Mouse (Mus musculus) T-helper 2 cell (primary cell): ENCODE measurements around the gene Prmt6.

Source experiments
- in situ Hi-C: fragments of 300-600 bp; cut with MboI, MseI; formaldehyde crosslinking; loops from one replicate; pipeline ENCODE4 v1.15.1; 2025; ENCODE audit warnings: high pct_unique_total_duplicates

Gene Prmt6

DNA sequence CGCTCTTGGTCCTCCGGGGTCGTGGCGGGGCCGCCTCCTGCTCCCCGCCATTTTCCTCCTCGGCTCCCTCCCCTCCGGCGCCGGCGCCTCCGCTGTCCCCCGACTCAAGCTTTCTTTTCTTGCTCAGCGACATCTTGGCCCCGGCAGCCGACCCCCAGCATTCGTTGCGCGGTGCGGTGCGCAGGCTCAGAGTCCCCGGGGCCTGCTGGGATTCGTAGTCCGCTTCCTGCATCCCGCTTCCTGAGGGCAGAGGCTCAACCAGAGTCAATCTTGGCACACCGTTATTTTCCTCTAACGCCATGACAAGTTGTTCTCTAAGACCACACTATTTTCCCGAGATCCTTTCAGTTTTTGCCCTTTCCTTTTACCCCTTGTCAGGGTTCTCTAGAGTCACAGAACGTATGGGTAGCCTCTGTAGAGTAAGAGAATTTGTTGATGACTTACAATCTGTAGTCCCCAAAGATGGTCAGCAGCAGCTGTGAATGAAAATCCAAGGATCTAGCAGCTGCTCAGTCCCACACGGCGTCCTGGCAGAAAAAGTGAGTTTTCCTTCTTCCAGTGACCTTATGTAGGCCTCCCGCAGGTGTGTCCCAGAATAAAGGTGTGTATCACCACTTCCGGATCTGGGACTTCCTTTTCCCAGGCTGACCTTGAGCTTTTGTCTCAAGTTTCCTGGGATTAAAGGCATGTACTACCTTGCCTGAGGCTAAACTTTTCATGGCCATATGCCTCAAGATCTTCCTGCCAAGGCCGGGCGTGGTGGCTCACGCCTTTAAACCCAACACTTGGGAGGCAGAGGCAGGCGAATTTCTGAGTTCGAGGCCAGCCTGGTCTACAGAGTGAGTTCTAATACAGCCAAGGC, at the start of gene Prmt6:
TSS of gene Prmt6 (minus strand) at position 160 of the 862 bp plus-strand sequence.
- in situ Hi-C loops: no loop called here

DNA sequence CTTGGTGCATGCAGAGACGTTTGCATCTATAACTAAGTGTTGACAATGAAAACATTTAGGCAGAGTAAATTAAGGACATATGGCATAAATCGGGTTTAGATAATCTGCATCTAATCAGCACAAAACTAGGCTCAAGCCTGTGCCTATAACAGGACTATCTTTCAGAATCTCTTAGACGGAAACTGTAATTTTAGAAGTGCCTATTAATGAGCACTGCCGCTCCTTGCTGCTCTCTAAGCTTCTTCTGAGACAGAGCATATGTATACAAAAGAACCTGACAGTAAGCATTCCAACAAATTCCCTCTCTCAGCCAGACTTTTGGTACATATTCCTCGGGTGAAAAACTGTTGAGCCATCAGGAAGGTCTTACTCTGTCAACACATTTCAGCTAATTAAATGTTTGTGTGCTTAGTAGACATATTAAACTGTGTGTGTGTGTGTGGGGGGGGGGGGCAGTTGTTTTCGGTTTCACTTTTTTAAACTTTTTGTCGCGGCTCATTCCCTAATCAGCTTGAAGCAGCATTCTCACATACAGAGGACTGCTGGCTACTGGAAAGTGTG, 39.8 kb upstream of the Prmt6 start:
- in situ Hi-C loops: no loop called here

DNA sequence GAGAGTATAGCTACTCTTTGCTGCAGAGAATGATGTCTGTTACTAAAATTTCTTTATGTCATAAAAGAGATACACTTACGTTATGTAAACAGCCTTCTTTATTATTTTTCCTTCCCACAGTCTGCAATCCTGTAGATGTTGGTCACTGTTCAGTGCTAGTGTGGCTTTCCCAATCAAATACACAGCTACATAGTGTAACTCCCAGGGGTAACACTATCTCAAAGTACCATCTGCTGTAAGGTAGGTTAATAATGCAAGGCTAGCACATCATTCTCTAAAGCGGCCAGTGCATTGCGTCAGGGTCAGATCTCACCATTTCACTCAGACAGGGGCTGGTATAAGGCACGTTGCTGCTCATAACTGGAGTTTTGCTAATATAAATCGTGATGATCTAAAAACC, 31.9 kb upstream of the Prmt6 start:
- in situ Hi-C loops: no loop called here

DNA sequence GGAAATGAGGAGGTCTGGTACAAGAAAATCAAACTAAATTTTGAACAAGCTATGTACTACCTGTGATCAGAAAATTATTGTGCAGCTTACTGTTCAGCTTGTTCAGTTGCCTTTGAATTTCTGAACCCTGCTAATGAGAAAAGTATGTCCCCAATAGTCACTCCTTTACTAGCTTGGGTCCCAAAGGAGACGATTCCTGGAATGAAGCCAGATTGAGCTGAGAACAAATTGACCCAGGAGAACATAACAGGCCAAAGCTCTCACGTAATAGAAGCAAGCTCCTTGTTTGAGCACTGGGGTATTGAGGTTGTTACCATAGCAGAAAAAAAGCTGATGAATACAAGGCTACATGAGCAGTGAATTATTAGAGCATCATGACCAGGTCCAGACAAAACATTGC, 17.0 kb upstream of the Prmt6 start:
- in situ Hi-C loops: no loop called here

- in situ Hi-C loops: no loop called here
These were observed 2.3 kb upstream of the Prmt6 start for GRCm38 (mm10) chr3:110253105-110253504.

- in situ Hi-C loops: loop anchor here (10.0 to 25.0 kb wide), 2 partner anchors 713 to 1225 kb away; partner anchors contain the start of gene Fam102b
These were observed 633 bp downstream of the Prmt6 start for GRCm38 (mm10) chr3:110249891-110250838.

DNA sequence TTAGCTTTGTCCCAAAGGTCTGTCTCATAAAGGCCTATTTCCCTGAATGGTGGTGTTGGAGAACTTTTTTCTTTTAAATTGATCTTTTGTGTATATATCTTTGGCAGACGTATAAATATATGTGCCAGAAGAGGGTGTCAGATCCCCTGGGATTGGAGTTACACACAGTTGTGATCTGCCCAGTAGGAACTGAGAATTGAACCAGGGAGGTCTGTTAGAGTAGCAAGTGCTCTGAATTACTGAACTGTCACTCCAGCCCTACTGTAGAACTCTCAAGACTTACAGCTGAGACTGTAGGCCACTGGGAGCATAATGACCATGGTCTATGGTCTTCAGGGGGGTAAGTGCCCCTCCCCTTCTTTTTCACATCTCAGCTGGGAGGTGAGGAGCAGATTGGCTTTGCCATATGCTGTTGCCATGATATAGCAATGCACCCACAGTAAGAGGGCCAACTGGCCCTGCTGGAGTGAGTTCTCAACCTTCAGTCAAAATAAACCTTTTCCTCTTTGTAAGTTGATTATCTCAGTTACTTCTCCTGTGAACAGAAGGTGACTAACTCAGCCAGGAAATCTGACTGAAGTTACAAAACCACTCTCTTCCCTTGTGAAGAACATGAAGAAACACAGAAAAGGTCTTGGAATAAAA, 13.9 kb downstream of the Prmt6 start:
- in situ Hi-C loops: loop anchor here (25.0 kb wide), 1 partner anchor 700 kb away; no protein-coding TSS in a partner anchor
